Mouse (Mus musculus) megakaryocyte progenitor cell, adult 5-6 weeks (primary cell): ENCODE data around the gene Ryk. TPM values are rescaled to one million over a fixed set of nuclear protein-coding genes. Genes with fewer than 3 reads are reported as not detected.

ENCODE experiments used
- ATAC-seq: replicated peaks from 2 replicates; pipeline ENCODE4 v1.8.0; 2016; ENCODE audit warnings: mild to moderate bottlenecking, moderate TSS enrichment, inconsistent platforms; ENCODE audit not compliant: poor library complexity
- total RNA-seq, 2 experiments: library from RNA; stranded (forward) in 1 of 2; stranded (reverse) in 1 of 2; fragments of 157-497, 149-512 nt in 1 of 2; fragments of 200-1000 nt in 1 of 2; gene quantifications; 2 replicates each; pipeline versions ENCODE4 v1.2.3 to v1.2.4; 2015 to 2017

Ryk gene
- 1.3 and 1.6 TPM in 2 replicates for total RNA-seq (2015)
- 0.54 and 2.8 TPM in 2 replicates for total RNA-seq (2017)

GRCm38 (mm10) chr9:102834742-102835591, at the start of gene Ryk:
Ryk (plus strand) TSS chr9:102834917.
- peak; percentile 86 for ATAC-seq

GRCm38 (mm10) chr9:102789491-102789890, 45.2 kb upstream of the Ryk start:
- no peak for ATAC-seq

DNA sequence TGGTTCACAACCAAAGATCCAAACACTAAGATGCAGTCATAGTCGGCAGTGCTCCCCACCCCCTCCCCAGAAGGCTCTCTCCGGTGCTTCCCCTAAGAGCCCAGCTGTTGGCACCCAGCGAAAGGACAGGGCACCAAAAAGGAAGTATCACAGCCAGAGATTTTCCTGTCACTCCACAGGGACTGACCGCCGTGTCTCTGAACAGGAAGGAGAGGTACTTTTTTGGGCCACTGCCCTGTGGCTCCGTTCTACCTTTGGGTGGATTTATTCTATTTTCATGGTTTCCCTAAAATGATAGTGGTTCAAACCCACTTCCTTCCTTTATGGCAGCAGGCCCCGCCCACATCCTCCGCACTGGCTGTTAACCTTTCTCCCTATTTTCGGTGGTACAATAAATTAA, 42.9 kb upstream of the Ryk start:
- peak; percentile 90 for ATAC-seq

DNA sequence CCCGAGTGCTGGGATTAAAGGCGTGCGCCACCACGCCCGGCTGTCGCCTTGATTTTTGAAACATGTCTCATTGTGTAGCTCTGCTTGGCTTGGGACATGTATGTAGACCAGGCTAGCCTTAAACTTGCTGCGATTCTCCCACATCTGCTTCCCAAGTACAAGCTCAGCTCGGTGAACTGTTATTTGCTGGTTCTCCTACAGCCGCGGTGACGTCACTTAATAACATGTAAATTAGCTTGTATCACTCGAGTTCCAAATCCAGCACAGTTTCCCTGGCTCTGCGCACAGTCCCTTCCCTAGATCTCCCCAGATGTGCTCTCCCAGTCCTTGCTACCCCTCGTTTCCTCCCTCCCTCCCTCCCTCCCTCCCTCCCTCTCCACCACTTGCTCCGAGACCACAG, 41.9 kb upstream of the Ryk start:
- ATAC-seq: no peak

- no peak for ATAC-seq
These were observed 41.4 kb upstream of the Ryk start for GRCm38 (mm10) chr9:102793286-102793809.

- no peak for ATAC-seq
These were observed 36.3 kb upstream of the Ryk start for GRCm38 (mm10) chr9:102798406-102798805.

GRCm38 (mm10) chr9:102806056-102806573, 28.6 kb upstream of the Ryk start:
- no peak for ATAC-seq

GRCm38 (mm10) chr9:102811192-102811591, 23.5 kb upstream of the Ryk start:
- peak; percentile 54 for ATAC-seq

- no peak for ATAC-seq
These were observed 16.5 kb upstream of the Ryk start for GRCm38 (mm10) chr9:102818228-102818627.

- ATAC-seq: peak; percentile 50
These were observed 6.1 kb upstream of the Ryk start for GRCm38 (mm10) chr9:102828604-102829003.

DNA sequence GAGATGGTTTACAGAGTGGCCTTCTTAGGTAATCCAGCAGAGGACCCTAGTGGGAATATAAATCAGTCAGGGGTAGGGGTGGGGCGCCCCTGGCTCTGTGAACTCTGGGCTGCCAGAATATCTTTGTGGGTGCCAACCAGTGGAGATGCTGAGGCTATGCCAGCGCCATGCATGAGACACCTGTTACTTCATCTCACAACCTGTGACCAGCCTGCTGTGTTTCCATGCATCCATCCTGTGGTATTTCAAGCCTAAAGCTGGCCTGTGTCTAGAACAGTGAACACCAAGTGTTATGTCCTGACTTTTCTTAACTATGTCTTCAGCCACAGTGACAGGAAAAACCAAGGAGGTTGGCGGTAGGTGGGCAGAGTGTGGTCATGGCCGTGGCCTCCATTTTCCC, 3.2 kb upstream of the Ryk start:
- no peak for ATAC-seq

DNA sequence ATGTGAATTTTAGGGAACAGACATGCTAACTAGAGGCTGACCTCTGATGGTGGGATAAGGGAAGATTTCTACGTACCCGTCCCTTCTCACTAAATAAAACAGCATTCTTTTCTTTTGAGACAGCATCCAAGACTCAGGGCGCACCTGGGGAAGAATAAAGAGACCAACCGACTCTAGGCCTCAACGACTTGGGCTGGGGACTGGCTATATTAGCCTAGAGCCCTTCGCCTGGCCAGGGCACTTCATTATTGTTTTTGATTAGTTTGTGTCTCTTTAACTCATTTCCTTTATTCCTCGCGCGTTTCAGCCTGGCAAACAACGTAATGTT, 339 bp upstream of the Ryk start:
- peak; percentile 17 for ATAC-seq

GRCm38 (mm10) chr9:102836279-102836678, 1.6 kb downstream of the Ryk start:
- no peak for ATAC-seq

DNA sequence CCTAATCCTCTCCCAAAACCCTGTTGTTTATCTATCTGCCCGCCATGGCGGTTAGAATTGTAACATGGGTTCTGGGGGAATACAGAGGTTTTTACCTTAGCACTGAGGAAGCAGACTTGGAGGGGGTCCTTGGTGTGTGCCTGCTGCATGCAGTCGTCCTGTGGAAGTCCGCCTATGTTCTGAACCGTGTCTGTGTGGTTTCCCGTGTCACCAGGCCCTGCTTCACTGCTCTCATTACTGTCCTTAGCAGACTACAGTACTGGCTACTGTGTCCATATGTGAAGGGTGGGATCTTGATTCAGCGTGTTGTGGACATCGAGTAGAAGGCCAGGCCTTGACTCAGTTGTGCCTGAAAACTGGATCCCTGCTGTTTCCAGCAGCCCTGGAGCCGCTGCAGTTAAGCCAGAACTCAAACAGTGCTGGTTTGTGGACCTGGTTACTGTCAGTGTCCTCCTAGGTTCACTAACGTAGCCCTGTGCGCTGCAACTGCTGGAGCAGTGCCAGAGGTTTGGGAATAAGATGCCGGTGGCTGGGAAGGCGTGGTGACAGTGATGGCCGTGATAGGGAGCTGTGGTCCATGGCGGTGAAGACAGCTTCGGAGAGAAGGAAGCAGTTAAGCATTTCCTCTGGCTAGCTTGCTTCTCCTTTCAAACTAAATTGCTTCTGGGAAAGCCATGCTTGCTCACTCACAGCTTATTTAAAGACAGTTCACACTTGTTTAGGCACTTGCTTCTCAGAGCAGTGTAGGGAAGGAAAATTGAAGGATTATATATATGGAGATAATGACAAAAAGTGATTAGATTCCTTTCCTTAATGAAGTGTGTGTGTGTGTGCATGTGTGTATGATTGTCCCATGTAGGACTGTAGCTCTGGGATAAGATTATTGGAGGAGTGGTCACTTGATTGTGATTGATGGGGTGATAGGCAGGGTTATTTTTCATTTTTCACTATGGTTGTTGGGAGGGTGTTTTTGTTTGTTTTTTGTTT, 6.4 kb downstream of the Ryk start:
- ATAC-seq: peak; percentile 51

GRCm38 (mm10) chr9:102841832-102842231, 7.1 kb downstream of the Ryk start:
- ATAC-seq: no peak

- peak; percentile 44 for ATAC-seq
These were observed 7.8 kb downstream of the Ryk start for GRCm38 (mm10) chr9:102842498-102842897.

- no peak for ATAC-seq
These were observed 8.9 kb downstream of the Ryk start for GRCm38 (mm10) chr9:102843577-102843976.

- no peak for ATAC-seq
These were observed 11.1 kb downstream of the Ryk start for GRCm38 (mm10) chr9:102845851-102846250.

DNA sequence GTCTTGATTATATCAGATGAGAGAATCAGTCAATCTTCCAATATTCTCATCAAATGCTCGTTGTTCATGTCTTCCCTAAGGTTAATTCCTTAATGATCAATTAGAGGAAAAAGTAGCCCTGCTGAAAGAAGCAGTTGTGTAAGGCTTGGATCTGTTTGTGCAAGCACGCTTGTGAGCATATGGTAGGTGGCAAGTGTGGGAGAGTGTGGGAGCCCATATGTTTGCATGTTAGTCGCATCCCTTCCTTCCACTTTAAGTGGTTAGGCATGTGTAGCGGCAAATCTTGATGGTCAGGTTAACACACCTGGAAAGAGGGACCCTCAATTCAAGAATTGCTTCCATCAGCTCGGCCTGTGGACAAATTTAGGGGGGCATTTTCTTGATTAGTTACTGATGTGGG, 11.6 kb downstream of the Ryk start:
- no peak for ATAC-seq

GRCm38 (mm10) chr9:102852076-102853022, 17.6 kb downstream of the Ryk start:
- ATAC-seq: no peak
